Mouse (Mus musculus): ENCODE measurements around the gene Kcnb1.

DNA sequence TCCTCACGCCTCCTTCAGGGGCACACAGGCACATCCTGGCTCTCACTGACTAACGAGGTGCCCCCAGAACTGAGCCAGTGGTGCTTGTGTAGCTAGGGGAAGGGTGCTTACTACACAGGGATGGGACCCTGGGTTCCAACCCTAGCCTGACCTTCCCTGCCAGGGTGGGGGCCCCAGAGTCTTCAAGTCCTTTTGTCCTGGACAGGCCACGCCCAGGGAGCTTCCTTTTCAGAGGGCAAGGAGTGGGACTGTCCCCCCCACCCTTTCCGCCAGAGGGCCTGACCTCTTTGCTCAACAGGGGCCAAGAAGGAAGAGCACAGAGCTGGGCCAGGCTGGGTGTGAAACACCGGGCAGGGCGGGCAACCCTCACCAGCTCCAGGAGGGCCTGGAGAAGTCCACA is 68.7 kb downstream of the Kcnb1 start:
- no peak for TF ChIP-seq ZC3H11A (IDR thresholded peaks at IDR 0.05; ENCODE audit: borderline replicate concordance, low read depth, low read length)
- TF ChIP-seq HCFC1 (IDR thresholded peaks at IDR 0.05; ENCODE audit: borderline replicate concordance, insufficient read depth, low read length) = no peak
- TF ChIP-seq MAFK (IDR thresholded peaks at IDR 0.05; ENCODE audit: insufficient read depth, low read depth, low read length) = no peak
- TF ChIP-seq ZNF384 (IDR thresholded peaks at IDR 0.05; ENCODE audit: low read depth, low read length) = no peak
- TF ChIP-seq CHD2 (IDR thresholded peaks at IDR 0.05; ENCODE audit: low read depth, low read length) = no peak

Data from ES-E14 (cell line).